ENCODE assay signal across 21 mouse cellular contexts in genomic region chr9:110775269-110776022, GRCm38 (mm10). TPM values are rescaled to one million over a fixed set of nuclear protein-coding genes. Genes with fewer than 3 reads are reported as not detected.
A peak's percentile ranks its signal among the peaks of the same experiment; 100 is the strongest.
DNase-seq lines count a peak whose midpoint lies in the region; ATAC-seq lines count a peak whose summit lies in the region.
"Had no signal": no experiment of that assay in that cellular context is flagged by ENCODE, and none has a peak within 500 bp of the region (broad histone marks: within the 10 kb centered on the region; RNA-seq: fewer than 3 reads in every experiment).

No protein-coding gene starts in this region.

- H3K4me1 ChIP-seq in heart, embryonic 13.5 days: peaks cover 29% of the 10 kb centered on the region
- H3K4me1 ChIP-seq in kidney, embryonic 16.5 days (ENCODE audit: insufficient read depth, low read length): peaks cover 5% of the 10 kb centered on the region
- peaks cover 9% of the 10 kb centered on the region for H3K4me1 ChIP-seq in embryonic facial prominence, embryonic 10.5 days
- peaks cover 24% of the 10 kb centered on the region for H3K4me1 ChIP-seq in limb, embryonic 13.5 days

- no peak overlapping the region for H3K4me2 ChIP-seq in heart, embryonic 13.5 days
- no peak overlapping the region for H3K4me2 ChIP-seq in kidney, embryonic 16.5 days (replicated peaks; ENCODE audit: low read depth, low read length)
- no peak overlapping the region for H3K4me2 ChIP-seq in limb, embryonic 13.5 days (replicated peaks)
- H3K4me2 ChIP-seq: forebrain, embryonic 13.5 days; hindbrain, embryonic 14.5 days; liver, embryonic 15.5 days had no signal

- no peak overlapping the region for H3K4me3 ChIP-seq in heart, embryonic 13.5 days
- no peak overlapping the region for H3K4me3 ChIP-seq in kidney, embryonic 16.5 days (ENCODE audit: low read length)
- H3K4me3 ChIP-seq in embryonic facial prominence, embryonic 10.5 days: no peak overlapping the region
- no peak overlapping the region for H3K4me3 ChIP-seq in limb, embryonic 13.5 days
- H3K4me3 ChIP-seq: forebrain, embryonic 13.5 days; layer of hippocampus, adult 2 months; liver, embryonic 15.5 days; megakaryocyte, embryonic 14.5 days had no signal

- peak overlapping the region; percentile 65 for H3K9ac ChIP-seq in heart, embryonic 13.5 days
- no peak overlapping the region for H3K9ac ChIP-seq in kidney, embryonic 16.5 days (replicated peaks; ENCODE audit: low read length)
- H3K9ac ChIP-seq in limb, embryonic 13.5 days: peak overlapping the region; percentile 25; the same call in 1 of the 2 replicates
- H3K9ac ChIP-seq: forebrain, embryonic 13.5 days; hindbrain, embryonic 14.5 days; liver, embryonic 15.5 days had no signal

- DNase-seq in heart, adult 9 months (ENCODE audit: low spot score in 2 of 2): no peak
- no peak for DNase-seq in kidney, adult 18-20 months
- no peak for DNase-seq in embryonic facial prominence, embryonic 10.5 days (ENCODE audit: low spot score)
- DNase-seq in urinary bladder, postnatal 14 days (ENCODE audit: low spot score): no peak
- DNase-seq in testis, postnatal 14 days (ENCODE audit: low spot score): no peak
- DNase-seq: cerebellum, adult 9-11 months; gastrocnemius, postnatal 25 days; right cerebral cortex, adult 18-20 months; thymus, postnatal 14 days had no signal

- H3K27ac ChIP-seq in heart, embryonic 13.5 days (replicated peaks): peak overlapping the region; percentile 81
- peak overlapping the region; percentile 54; the same call in 1 of the 2 replicates for H3K27ac ChIP-seq in kidney, embryonic 16.5 days (ENCODE audit: low read length)
- 0 out of 2 replicates have a peak overlapping the region, but pooled peaks have one; percentile 32 for H3K27ac ChIP-seq in embryonic facial prominence, embryonic 10.5 days (replicated peaks)
- peak overlapping the region; percentile 10; the same call in 1 of the 2 replicates for H3K27ac ChIP-seq in limb, embryonic 13.5 days
- H3K27ac ChIP-seq: forebrain, embryonic 13.5 days; hindbrain, embryonic 14.5 days; layer of hippocampus, adult 2 months; liver, embryonic 15.5 days had no signal

- H3K9me3 ChIP-seq in heart, embryonic 13.5 days: no peaks in the 10 kb centered on the region
- no peaks in the 10 kb centered on the region for H3K9me3 ChIP-seq in kidney, embryonic 16.5 days (ENCODE audit: low read length)
- no peaks in the 10 kb centered on the region for H3K9me3 ChIP-seq in embryonic facial prominence, embryonic 10.5 days
- no peaks in the 10 kb centered on the region for H3K9me3 ChIP-seq in limb, embryonic 13.5 days
- H3K9me3 ChIP-seq: forebrain, embryonic 13.5 days; liver, embryonic 15.5 days; megakaryocyte, embryonic 14.5 days had no signal

- peaks cover 8% of the 10 kb centered on the region for H3K36me3 ChIP-seq in heart, embryonic 13.5 days
- H3K36me3 ChIP-seq in kidney, embryonic 16.5 days (ENCODE audit: insufficient read depth, low read length): no peaks in the 10 kb centered on the region
- H3K36me3 ChIP-seq in embryonic facial prominence, embryonic 10.5 days (replicated peaks): no peaks in the 10 kb centered on the region
- no peaks in the 10 kb centered on the region for H3K36me3 ChIP-seq in limb, embryonic 13.5 days
- H3K36me3 ChIP-seq: liver, embryonic 15.5 days had no signal

- H3K27me3 ChIP-seq in heart, embryonic 13.5 days (replicated peaks): peaks cover 6% of the 10 kb centered on the region
- H3K27me3 ChIP-seq in kidney, embryonic 16.5 days (ENCODE audit: insufficient read depth, low read length): no peaks in the 10 kb centered on the region; the same call in 1 of the 2 replicates
- peaks cover 30% of the 10 kb centered on the region for H3K27me3 ChIP-seq in embryonic facial prominence, embryonic 10.5 days (replicated peaks; ENCODE audit: low read depth, poor library complexity, severe bottlenecking)
- H3K27me3 ChIP-seq in limb, embryonic 13.5 days: peaks cover 5% of the 10 kb centered on the region; the same call in 1 of the 2 replicates

- no peak for ATAC-seq in heart, embryonic 13.5 days (ENCODE audit: extremely low read depth, insufficient number of reproducible peaks, low FRiP score, low TSS enrichment)
- peak; percentile 14; the same call in 1 of the 2 replicates for ATAC-seq in kidney, embryonic 16.5 days (ENCODE audit: low FRiP score, low TSS enrichment)
- ATAC-seq in limb, embryonic 13.5 days (ENCODE audit: low FRiP score, low read depth): no peak
- ATAC-seq: forebrain, embryonic 13.5 days had no signal

- WGBS in heart, embryonic 13.5 days: 52% methylated on average over 10 of the region's 10 CpGs
- 64% methylated on average over 10 of the region's 10 CpGs for WGBS in kidney, embryonic 16.5 days
- WGBS in embryonic facial prominence, embryonic 10.5 days: 82% methylated on average over 10 of the region's 10 CpGs
- 68% methylated on average over 10 of the region's 10 CpGs for WGBS in limb, embryonic 13.5 days

RNA-seq across cellular contexts. Expression of gene Prss42, which starts 22.5 kb away (rescaled TPM):
- polyA plus RNA-seq in heart, embryonic 13.5 days (2015; fragmentation: Nextera tagmentation; extraction: Ambion mirVana): 0.11 TPM in 1 of 2 replicates, not detected in the other
- polyA plus RNA-seq in kidney, embryonic 16.5 days (2015; fragmentation: Nextera tagmentation; extraction: Ambion mirVana): not detected in 2 replicates
- not detected in 2 replicates for polyA plus RNA-seq in embryonic facial prominence, embryonic 10.5 days (2016; fragmentation: Nextera tagmentation; extraction: Ambion mirVana)
- polyA plus RNA-seq in limb, embryonic 13.5 days (2015; fragmentation: Nextera tagmentation; extraction: Ambion mirVana): not detected in 2 replicates
- polyA plus RNA-seq: forebrain, embryonic 13.5 days; hindbrain, embryonic 14.5 days; limb, embryonic 11.5 days; liver, embryonic 15.5 days; midbrain, postnatal 0 days; small intestine, adult 2 months had no signal

RNA-seq across cellular contexts. Expression of gene Pth1r, which starts 28.5 kb away (rescaled TPM):
- 31.2 and 33.3 TPM in 2 replicates for polyA plus RNA-seq in heart, embryonic 13.5 days (2015; fragmentation: Nextera tagmentation; extraction: Ambion mirVana)
- 98.8 and 108 TPM in 2 replicates for polyA plus RNA-seq in kidney, embryonic 16.5 days (2015; fragmentation: Nextera tagmentation; extraction: Ambion mirVana)
- 39.2 and 46.3 TPM in 2 replicates for polyA plus RNA-seq in embryonic facial prominence, embryonic 10.5 days (2016; fragmentation: Nextera tagmentation; extraction: Ambion mirVana)
- 91.1 and 97.7 TPM in 2 replicates for polyA plus RNA-seq in limb, embryonic 13.5 days (2015; fragmentation: Nextera tagmentation; extraction: Ambion mirVana)

RNA-seq across cellular contexts. Expression of gene Myl3, which starts 33.8 kb away (rescaled TPM):
- polyA plus RNA-seq in heart, embryonic 13.5 days (2015; fragmentation: Nextera tagmentation; extraction: Ambion mirVana): 3,771 and 4,285 TPM in 2 replicates
- 1.5 and 3.6 TPM in 2 replicates for polyA plus RNA-seq in kidney, embryonic 16.5 days (2015; fragmentation: Nextera tagmentation; extraction: Ambion mirVana)
- polyA plus RNA-seq in embryonic facial prominence, embryonic 10.5 days (2016; fragmentation: Nextera tagmentation; extraction: Ambion mirVana): 0.86 and 4.4 TPM in 2 replicates
- 3.5 and 4.8 TPM in 2 replicates for polyA plus RNA-seq in limb, embryonic 13.5 days (2015; fragmentation: Nextera tagmentation; extraction: Ambion mirVana)
- polyA plus RNA-seq: midbrain, postnatal 0 days; small intestine, adult 2 months had no signal

RNA-seq across cellular contexts. Expression of gene Prss44, which starts 38.3 kb away (rescaled TPM):
- not detected in 2 replicates for polyA plus RNA-seq in heart, embryonic 13.5 days (2015; fragmentation: Nextera tagmentation; extraction: Ambion mirVana)
- not detected in 2 replicates for polyA plus RNA-seq in kidney, embryonic 16.5 days (2015; fragmentation: Nextera tagmentation; extraction: Ambion mirVana)
- polyA plus RNA-seq in embryonic facial prominence, embryonic 10.5 days (2016; fragmentation: Nextera tagmentation; extraction: Ambion mirVana): not detected in 2 replicates
- polyA plus RNA-seq in limb, embryonic 13.5 days (2015; fragmentation: Nextera tagmentation; extraction: Ambion mirVana): not detected in 2 replicates
- polyA plus RNA-seq: forebrain, embryonic 13.5 days; hindbrain, embryonic 14.5 days; limb, embryonic 11.5 days; liver, embryonic 15.5 days; midbrain, postnatal 0 days; small intestine, adult 2 months; stomach, embryonic 14.5 days had no signal

RNA-seq across cellular contexts. Expression of gene Prss43, which starts 51.0 kb away (rescaled TPM):
- not detected in 2 replicates for polyA plus RNA-seq in heart, embryonic 13.5 days (2015; fragmentation: Nextera tagmentation; extraction: Ambion mirVana)
- polyA plus RNA-seq in kidney, embryonic 16.5 days (2015; fragmentation: Nextera tagmentation; extraction: Ambion mirVana): not detected in 2 replicates
- polyA plus RNA-seq in embryonic facial prominence, embryonic 10.5 days (2016; fragmentation: Nextera tagmentation; extraction: Ambion mirVana): not detected in 2 replicates
- polyA plus RNA-seq in limb, embryonic 13.5 days (2015; fragmentation: Nextera tagmentation; extraction: Ambion mirVana): not detected in 2 replicates
- polyA plus RNA-seq: forebrain, embryonic 13.5 days; hindbrain, embryonic 14.5 days; limb, embryonic 11.5 days; liver, embryonic 15.5 days; small intestine, adult 2 months; stomach, embryonic 14.5 days had no signal

Comparison
In these comparisons a context has a peak if more than half of its experiments do, and no peak if none do; other contexts are left out.
1. H3K27ac ChIP-seq: peak in every context shown above with its lines; median percentile 81 in heart, embryonic 13.5 days; 54 in kidney, embryonic 16.5 days; 32 in embryonic facial prominence, embryonic 10.5 days; 10 in limb, embryonic 13.5 days.
2. RNA of gene Myl3, which starts 33.8 kb away (polyA plus RNA-seq): 3,771 to 4,285 TPM in heart, embryonic 13.5 days; 3.5 to 4.8 TPM in limb, embryonic 13.5 days, 1.5 to 3.6 TPM in kidney, embryonic 16.5 days and 0.86 to 4.4 TPM in embryonic facial prominence, embryonic 10.5 days; every median in the first group is over 100 times any median in the second.